Mouse (Mus musculus) embryonic facial prominence, embryonic 11.5 days (tissue): ENCODE measurements around the gene Lekr1. TPM values are rescaled to one million over a fixed set of nuclear protein-coding genes. Genes with fewer than 3 reads are reported as not detected.

Source experiments
- ATAC-seq: fragments of 200-750 bp; cut with Nextera tagmentation; replicated peaks from 2 replicates; pipeline ENCODE4 v1.8.0; 2017; ENCODE audit warnings: low read depth; ENCODE audit not compliant: insufficient number of reproducible peaks, low FRiP score, low TSS enrichment
- DNase-seq: peaks from one replicate; pipeline ENCODE4 v3.0.0-alpha.2; 2015; ENCODE audit warnings: low spot score
- H3K27ac ChIP-seq: fragments of 300-500 bp; sonication (generic); replicated peaks from 2 replicates; pipeline ENCODE4 v1.5.1; 2014; ENCODE audit warnings: mild to moderate bottlenecking, low read depth, low read length, control low read depth
- H3K27me3 ChIP-seq: fragments of 300-500 bp; sonication (generic); 2 replicates; pipeline ENCODE4 v1.6.1; 2014; ENCODE audit warnings: mild to moderate bottlenecking, low read length, moderate library complexity, mixed read lengths; ENCODE audit not compliant: control insufficient read depth, insufficient read depth
- H3K36me3 ChIP-seq: fragments of 300-500 bp; sonication (generic); replicated peaks from 2 replicates; pipeline ENCODE4 v1.6.1; 2014; ENCODE audit warnings: low read depth, mild to moderate bottlenecking, low read length, moderate library complexity, mixed read lengths; ENCODE audit not compliant: control insufficient read depth, insufficient read depth
- H3K4me1 ChIP-seq: fragments of 300-500 bp; sonication (generic); 2 replicates; pipeline ENCODE4 v1.6.1; 2014; ENCODE audit warnings: low read length, mixed read lengths; ENCODE audit not compliant: control insufficient read depth, insufficient read depth
- H3K4me2 ChIP-seq: fragments of 300-500 bp; sonication (generic); 2 replicates; pipeline ENCODE4 v1.6.1; 2014; ENCODE audit warnings: low read depth, mild to moderate bottlenecking, control low read depth, low read length, moderate library complexity
- H3K4me3 ChIP-seq: fragments of 300-500 bp; sonication (generic); 2 replicates; pipeline ENCODE4 v1.5.1; 2014; ENCODE audit warnings: low read depth, low read length, control low read depth
- H3K9ac ChIP-seq: fragments of 300-500 bp; sonication (generic); replicated peaks from 2 replicates; pipeline ENCODE4 v1.6.1; 2014; ENCODE audit warnings: mild to moderate bottlenecking, control low read depth, low read length
- H3K9me3 ChIP-seq: fragments of 300-500 bp; sonication (generic); replicated peaks from 2 replicates; pipeline ENCODE4 v1.6.1; 2016; ENCODE audit warnings: mild to moderate bottlenecking, low read length, inconsistent platforms, mixed read lengths; ENCODE audit not compliant: control insufficient read depth
- WGBS: fragments of 180-500 bp; shearing (Covaris S2); extraction: QIAGEN DNeasy Blood & Tissue Kit; methylation state at CpG from one replicate; pipeline ENCODE4 v1.1.7; 2014; 5-methylcytosine and 5-hydroxymethylcytosine counted together
- polyA plus RNA-seq: library from polyadenylated mRNA; unstranded; fragments of >200 nt; fragmentation: Nextera tagmentation; extraction: Ambion mirVana; gene quantifications from 2 replicates; pipeline ENCODE4 v1.2.1, GENCODE M21; 2014

The Lekr1 gene
- polyA plus RNA-seq, 1 experiment from 2014 or later = 9.3 TPM

DNA sequence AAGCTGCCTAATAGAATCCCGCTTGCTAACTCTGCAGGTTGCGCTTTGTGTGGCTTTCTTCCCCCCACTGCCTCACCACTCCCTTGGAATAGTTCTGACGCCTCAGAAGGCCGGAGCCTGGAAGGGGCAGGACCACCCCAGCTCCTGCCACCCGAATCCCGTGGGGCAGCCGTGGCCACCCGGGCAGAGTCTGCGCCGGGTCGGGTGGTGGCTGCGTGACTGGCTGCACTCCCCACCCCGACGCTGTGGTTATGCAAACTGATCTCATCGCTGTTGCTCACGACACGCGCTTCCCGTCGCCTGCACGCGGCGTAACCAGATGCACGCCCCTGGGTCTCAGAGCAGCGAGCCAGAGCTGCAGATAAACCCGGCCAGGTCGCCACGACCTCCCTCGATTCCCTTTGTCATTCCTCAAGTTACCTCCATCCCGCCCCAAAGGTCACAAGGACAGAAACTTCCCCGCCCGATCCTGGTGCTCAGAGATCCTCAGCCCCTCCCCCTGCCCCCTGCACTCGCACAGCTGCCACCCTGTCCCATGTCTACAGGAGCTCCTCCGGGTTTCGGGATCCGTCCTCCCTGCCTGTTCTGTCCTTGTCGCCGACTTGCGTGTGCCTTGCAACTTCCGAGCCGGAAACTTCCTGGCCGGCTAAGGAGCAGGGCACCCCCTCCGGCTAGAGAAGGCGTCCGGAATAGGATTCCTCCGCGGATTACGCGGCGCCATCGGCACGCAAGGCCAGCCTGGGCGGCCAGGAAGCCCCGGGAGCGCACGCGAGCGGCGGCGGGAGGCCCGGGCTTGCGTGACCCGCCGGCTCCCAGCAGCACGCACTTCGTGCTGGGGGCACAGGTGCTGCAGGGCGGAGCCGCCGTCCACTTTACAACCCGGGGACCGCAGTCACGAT is 7.1 kb upstream of the Lekr1 start:
- ATAC-seq (peak; percentile 81), DNase-seq (peak; percentile 75)
- WGBS = under 1% methylated on average over 72 of the region's 72 CpGs
- Histone ChIP-seq H3K4me1 (no peaks in the 10 kb centered on the region), H3K36me3 (no peaks in the 10 kb centered on the region), H3K9me3 (no peaks in the 10 kb centered on the region), H3K27ac (peak overlapping the region; percentile 43; the same call in 1 of the 2 replicates), H3K4me3 (peak overlapping the region; percentile 53), H3K9ac (peak overlapping the region; percentile 76), H3K27me3 (no peaks in the 10 kb centered on the region), H3K4me2 (peak overlapping the region; percentile 94)

DNA sequence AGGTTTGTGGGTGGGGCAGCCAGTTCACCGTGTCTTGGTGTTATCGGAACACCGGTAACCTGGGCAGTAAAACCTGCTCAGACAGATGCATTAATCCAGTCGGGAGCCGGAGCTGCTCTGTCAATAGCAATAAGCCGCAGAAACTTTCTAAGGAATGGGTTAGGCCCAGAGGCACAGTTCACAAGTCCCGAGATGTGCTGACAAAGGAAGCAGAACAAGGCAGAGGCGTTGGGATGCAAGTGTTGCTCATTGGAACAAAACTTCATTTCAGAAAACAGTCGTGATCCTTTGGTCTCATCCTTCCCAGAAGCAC is 6.5 kb upstream of the Lekr1 start:
- Histone ChIP-seq H3K9ac (peak overlapping the region; percentile 76), H3K4me1 (no peaks in the 10 kb centered on the region), H3K36me3 (no peaks in the 10 kb centered on the region), H3K27ac (no peak overlapping the region), H3K27me3 (no peaks in the 10 kb centered on the region), H3K4me2 (peak overlapping the region; percentile 94), H3K9me3 (no peaks in the 10 kb centered on the region), H3K4me3 (peak overlapping the region; percentile 53)
- ATAC-seq = 0 out of 2 replicates have a peak, but pooled peaks have one; percentile 27
- 2% methylated on average over 9 of the region's 9 CpGs for WGBS
- peak; percentile 34 for DNase-seq

GRCm38 (mm10) chr3:65660336-65660735 is 5.7 kb upstream of the Lekr1 start:
- ATAC-seq = no peak
- Histone ChIP-seq H3K4me1 (no peaks in the 10 kb centered on the region), H3K27ac (no peak overlapping the region), H3K27me3 (no peaks in the 10 kb centered on the region), H3K9ac (no peak overlapping the region), H3K9me3 (no peaks in the 10 kb centered on the region), H3K4me3 (no peak overlapping the region), H3K4me2 (no peak overlapping the region), H3K36me3 (no peaks in the 10 kb centered on the region)
- WGBS = 88% methylated on average over 4 of the region's 4 CpGs
- DNase-seq = no peak

GRCm38 (mm10) chr3:65661731-65662130 is 4.3 kb upstream of the Lekr1 start:
- Histone ChIP-seq H3K9ac (no peak overlapping the region), H3K27ac (no peak overlapping the region), H3K4me1 (no peaks in the 10 kb centered on the region), H3K4me3 (no peak overlapping the region), H3K27me3 (no peaks in the 10 kb centered on the region), H3K9me3 (no peaks in the 10 kb centered on the region), H3K4me2 (no peak overlapping the region), H3K36me3 (no peaks in the 10 kb centered on the region)
- DNase-seq (no peak), ATAC-seq (no peak)
- 82% methylated on average over 3 of the region's 3 CpGs for WGBS

DNA sequence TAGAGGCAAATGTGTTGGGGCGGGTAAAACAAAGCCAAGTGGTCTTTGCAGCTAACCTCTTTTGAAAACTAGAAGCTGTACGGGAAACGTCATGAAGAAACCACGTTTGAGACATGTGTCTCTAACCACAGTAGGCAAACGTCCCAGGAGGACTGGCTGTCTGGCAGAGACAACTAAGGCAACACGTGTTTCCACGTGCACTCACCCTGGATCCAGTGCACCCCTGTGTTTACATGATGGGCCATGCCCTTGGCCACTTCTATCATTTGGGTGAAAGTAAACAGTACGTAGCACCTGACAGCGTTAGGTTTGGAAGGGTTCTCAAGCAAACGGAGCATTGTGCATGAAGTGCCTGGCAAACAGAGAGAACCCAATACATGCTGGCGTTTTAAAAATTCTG is 2.9 kb upstream of the Lekr1 start:
- no peaks in the 10 kb centered on the region for H3K9me3 ChIP-seq
- H3K4me2 ChIP-seq = no peak overlapping the region
- H3K4me1 ChIP-seq = no peaks in the 10 kb centered on the region
- 62% methylated on average over 11 of the region's 11 CpGs for WGBS
- DNase-seq (no peak), ATAC-seq (no peak)
- no peak overlapping the region for H3K4me3 ChIP-seq
- no peak overlapping the region for H3K27ac ChIP-seq
- no peaks in the 10 kb centered on the region for H3K27me3 ChIP-seq
- H3K9ac ChIP-seq = no peak overlapping the region
- no peaks in the 10 kb centered on the region for H3K36me3 ChIP-seq

DNA sequence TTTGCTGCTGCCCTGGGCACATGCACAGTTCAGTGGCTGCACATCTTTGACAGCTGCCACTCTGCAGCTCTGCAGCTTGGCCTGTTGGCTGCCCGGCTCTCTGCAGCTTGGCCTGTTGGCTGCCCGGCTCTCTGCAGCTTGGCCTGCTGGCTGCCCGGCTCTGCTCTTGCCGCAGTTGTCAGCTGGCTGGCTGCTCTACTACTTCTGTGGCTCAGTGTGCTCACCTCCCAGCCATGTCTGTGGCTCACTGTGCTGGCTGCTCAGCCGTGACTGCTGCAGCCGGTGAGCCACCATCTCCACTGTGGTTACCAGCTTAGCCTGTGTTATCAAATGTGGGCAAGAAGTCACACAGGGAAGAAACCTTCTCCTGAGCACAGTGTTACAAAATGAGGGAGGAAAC is 4.2 kb downstream of the Lekr1 start:
- no peak for ATAC-seq
- H3K27ac ChIP-seq = no peak overlapping the region
- H3K9ac ChIP-seq = no peak overlapping the region
- H3K4me1 ChIP-seq = no peaks in the 10 kb centered on the region
- WGBS = 64% methylated on average over 6 of the region's 6 CpGs
- H3K9me3 ChIP-seq = no peaks in the 10 kb centered on the region
- no peak for DNase-seq
- no peaks in the 10 kb centered on the region for H3K36me3 ChIP-seq
- no peak overlapping the region for H3K4me3 ChIP-seq
- no peaks in the 10 kb centered on the region for H3K27me3 ChIP-seq
- no peak overlapping the region for H3K4me2 ChIP-seq

DNA sequence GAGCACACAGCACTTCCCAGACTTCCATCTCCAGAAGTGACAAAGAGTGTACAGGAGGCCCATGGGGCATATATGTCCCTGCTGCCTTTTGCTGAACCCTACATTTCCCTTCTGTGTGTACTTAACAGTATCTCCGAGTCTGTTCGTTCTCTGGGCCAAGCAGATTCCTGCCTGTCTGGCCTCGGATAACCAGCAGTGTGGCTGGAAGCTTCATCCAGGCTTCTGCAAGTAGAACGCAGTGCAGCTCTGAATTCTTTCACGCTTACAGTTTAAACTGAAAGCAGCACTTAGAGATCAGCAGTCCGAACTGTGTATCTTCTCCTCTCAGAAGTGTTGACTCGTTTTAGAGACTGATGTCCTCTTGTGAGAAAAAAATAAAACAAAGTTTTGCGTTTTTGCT is 7.7 kb downstream of the Lekr1 start:
- Histone ChIP-seq H3K4me2 (no peak overlapping the region), H3K36me3 (no peaks in the 10 kb centered on the region), H3K27ac (no peak overlapping the region), H3K9me3 (no peaks in the 10 kb centered on the region), H3K9ac (no peak overlapping the region), H3K4me3 (no peak overlapping the region), H3K4me1 (no peaks in the 10 kb centered on the region), H3K27me3 (no peaks in the 10 kb centered on the region)
- DNase-seq = no peak
- WGBS = 51% methylated on average over 8 of the region's 8 CpGs
- ATAC-seq = no peak

GRCm38 (mm10) chr3:65680612-65681011 is 14.6 kb downstream of the Lekr1 start:
- no peak for ATAC-seq
- no peaks in the 10 kb centered on the region for H3K27me3 ChIP-seq
- no peak overlapping the region for H3K9ac ChIP-seq
- WGBS = 84% methylated on average over 1 of the region's 1 CpGs
- no peaks in the 10 kb centered on the region for H3K4me1 ChIP-seq
- H3K4me2 ChIP-seq = no peak overlapping the region
- no peaks in the 10 kb centered on the region for H3K9me3 ChIP-seq
- H3K27ac ChIP-seq = no peak overlapping the region
- H3K4me3 ChIP-seq = no peak overlapping the region
- H3K36me3 ChIP-seq = no peaks in the 10 kb centered on the region
- no peak for DNase-seq
